Mouse (Mus musculus): ENCODE measurements at regions not wholly inside any gene's neighbourhood (a gene's known extent, or its start where the extent isn't known, plus 50 kb on each side); places are given as distances from the start of the nearest gene placed in this dataset.

DNA sequence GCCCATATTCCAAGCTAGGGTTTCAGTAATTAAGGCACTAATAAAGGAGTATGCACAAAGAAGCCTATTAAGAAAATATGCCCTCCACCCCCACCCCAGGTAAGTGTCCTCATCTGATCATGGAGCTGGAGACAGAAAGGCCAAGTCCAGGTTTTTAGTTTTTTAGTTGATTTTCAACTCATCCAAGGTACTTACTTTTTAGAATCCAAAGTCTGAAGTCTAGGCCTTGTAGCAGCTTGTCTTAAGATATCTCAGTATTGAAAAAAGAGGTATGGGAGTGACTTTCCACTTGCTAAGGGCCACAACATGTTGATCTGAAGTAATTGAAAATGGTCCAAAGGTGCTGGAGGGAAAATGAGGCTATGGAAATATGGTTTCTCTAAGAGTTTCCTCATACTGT lies 340.9 kb downstream of the Kif20b start:
- H3K4me1 ChIP-seq (ENCODE audit: control insufficient read depth, insufficient read depth, low read length) = no peaks in the 10 kb centered on the region
- TF ChIP-seq POLR2A (IDR thresholded peaks at IDR 0.05; ENCODE audit: low read depth, low read length) (no peak), CTCF (conservative IDR thresholded peaks at IDR 0.05; ENCODE audit: insufficient read depth, insufficient read length, low read depth, low read length) (no peak)
- no peak overlapping the region for H3K27ac ChIP-seq (ENCODE audit: insufficient read depth, low read depth, low read length)
- H3K27me3 ChIP-seq (replicated peaks; ENCODE audit: control insufficient read depth, insufficient read depth, low read length) = no peaks in the 10 kb centered on the region
- DNase-seq = peak; percentile 59
- no peak overlapping the region for H3K4me3 ChIP-seq (ENCODE audit: insufficient read depth, low read depth, low read length)
- no peaks in the 10 kb centered on the region for H3K36me3 ChIP-seq (ENCODE audit: control insufficient read depth, insufficient read depth, low read length)

GRCm38 (mm10) chr19:35278395-35278794 lies 356.2 kb downstream of the Kif20b start:
- TF ChIP-seq POLR2A (IDR thresholded peaks at IDR 0.05; ENCODE audit: low read depth, low read length) (no peak), CTCF (conservative IDR thresholded peaks at IDR 0.05; ENCODE audit: insufficient read depth, insufficient read length, low read depth, low read length) (no peak)
- Histone ChIP-seq H3K4me1 (ENCODE audit: control insufficient read depth, insufficient read depth, low read length) (no peaks in the 10 kb centered on the region), H3K27ac (ENCODE audit: insufficient read depth, low read depth, low read length) (no peak overlapping the region), H3K4me3 (ENCODE audit: insufficient read depth, low read depth, low read length) (no peak overlapping the region), H3K27me3 (replicated peaks; ENCODE audit: control insufficient read depth, insufficient read depth, low read length) (no peaks in the 10 kb centered on the region), H3K36me3 (ENCODE audit: control insufficient read depth, insufficient read depth, low read length) (no peaks in the 10 kb centered on the region)
- no peak for DNase-seq
- WGBS = 68% methylated on average over 2 of the region's 2 CpGs

GRCm38 (mm10) chr19:35282775-35283447 lies 360.8 kb downstream of the Kif20b start:
- WGBS = 82% methylated on average over 4 of the region's 4 CpGs
- TF ChIP-seq CTCF (conservative IDR thresholded peaks at IDR 0.05; ENCODE audit: insufficient read depth, insufficient read length, low read depth, low read length) (no peak), POLR2A (IDR thresholded peaks at IDR 0.05; ENCODE audit: low read depth, low read length) (no peak)
- Histone ChIP-seq H3K27ac (ENCODE audit: insufficient read depth, low read depth, low read length) (no peak overlapping the region), H3K27me3 (replicated peaks; ENCODE audit: control insufficient read depth, insufficient read depth, low read length) (no peaks in the 10 kb centered on the region), H3K4me3 (ENCODE audit: insufficient read depth, low read depth, low read length) (no peak overlapping the region), H3K36me3 (ENCODE audit: control insufficient read depth, insufficient read depth, low read length) (no peaks in the 10 kb centered on the region), H3K4me1 (ENCODE audit: control insufficient read depth, insufficient read depth, low read length) (no peaks in the 10 kb centered on the region)
- DNase-seq = no peak

DNA sequence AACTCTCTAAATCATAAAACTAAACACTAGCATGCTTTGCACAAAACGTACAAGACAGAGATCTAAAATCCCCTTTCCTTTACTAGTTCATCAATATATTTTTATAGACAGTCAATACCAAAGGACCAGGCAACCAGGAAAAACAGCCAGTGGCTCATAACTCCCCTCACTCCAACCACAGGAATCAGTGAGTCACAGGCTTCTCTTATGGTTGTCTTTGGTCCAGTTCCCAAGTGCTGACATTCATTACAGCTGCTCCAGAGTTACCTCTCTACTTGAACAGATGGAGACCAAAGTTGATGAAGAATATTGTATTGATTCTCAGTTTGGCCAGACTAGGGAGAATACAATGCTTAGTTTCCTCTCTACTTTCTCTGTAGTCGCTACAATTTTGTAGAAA lies 376.7 kb downstream of the Kif20b start:
- DNase-seq = peak; percentile 11
- 70% methylated on average over 2 of the region's 2 CpGs for WGBS
- H3K36me3 ChIP-seq (ENCODE audit: control insufficient read depth, insufficient read depth, low read length) = no peaks in the 10 kb centered on the region
- TF ChIP-seq POLR2A (IDR thresholded peaks at IDR 0.05; ENCODE audit: low read depth, low read length) (no peak), CTCF (conservative IDR thresholded peaks at IDR 0.05; ENCODE audit: insufficient read depth, insufficient read length, low read depth, low read length) (no peak)
- no peaks in the 10 kb centered on the region for H3K27me3 ChIP-seq (replicated peaks; ENCODE audit: control insufficient read depth, insufficient read depth, low read length)
- no peak overlapping the region for H3K27ac ChIP-seq (ENCODE audit: insufficient read depth, low read depth, low read length)
- no peaks in the 10 kb centered on the region for H3K4me1 ChIP-seq (ENCODE audit: control insufficient read depth, insufficient read depth, low read length)
- H3K4me3 ChIP-seq (ENCODE audit: insufficient read depth, low read depth, low read length) = no peak overlapping the region

GRCm38 (mm10) chr19:35302723-35303270 lies 380.6 kb downstream of the Kif20b start:
- H3K27ac ChIP-seq (ENCODE audit: insufficient read depth, low read depth, low read length) = no peak overlapping the region
- 77% methylated on average over 3 of the region's 3 CpGs for WGBS
- H3K27me3 ChIP-seq (replicated peaks; ENCODE audit: control insufficient read depth, insufficient read depth, low read length) = no peaks in the 10 kb centered on the region
- H3K36me3 ChIP-seq (ENCODE audit: control insufficient read depth, insufficient read depth, low read length) = no peaks in the 10 kb centered on the region
- H3K4me3 ChIP-seq (ENCODE audit: insufficient read depth, low read depth, low read length) = no peak overlapping the region
- TF ChIP-seq CTCF (conservative IDR thresholded peaks at IDR 0.05; ENCODE audit: insufficient read depth, insufficient read length, low read depth, low read length) (no peak), POLR2A (IDR thresholded peaks at IDR 0.05; ENCODE audit: low read depth, low read length) (no peak)
- no peaks in the 10 kb centered on the region for H3K4me1 ChIP-seq (ENCODE audit: control insufficient read depth, insufficient read depth, low read length)
- DNase-seq = no peak

Data from kidney, adult 2 months (tissue).